8 mouse cellular contexts compared by ENCODE assay signal in genomic region chr1:93754573-93755290, GRCm38 (mm10). TPM values are rescaled to one million over a fixed set of nuclear protein-coding genes. Genes with fewer than 3 reads are reported as not detected.
A peak's percentile ranks its signal among the peaks of the same experiment; 100 is the strongest.
DNase-seq lines count a peak whose midpoint lies in the region; ATAC-seq and TF ChIP-seq lines count a peak whose summit lies in the region.

Gene Thap4 (minus strand): TSS chr1:93754864.

- peak; percentile 10 for TF ChIP-seq POLR2A in ES-Bruce4 (IDR thresholded peaks at IDR 0.05; ENCODE audit: insufficient read depth, low read length)

- TF ChIP-seq CTCF in ES-Bruce4 (IDR thresholded peaks at IDR 0.05; ENCODE audit: low read depth, low read length), result no peak
- TF ChIP-seq CTCF in stomach, postnatal 0 days (IDR thresholded peaks at IDR 0.05; ENCODE audit: low read depth), result no peak

- under 1% methylated on average over 101 of the region's 121 CpGs for WGBS in forebrain, embryonic 14.5 days
- under 1% methylated on average over 121 of the region's 121 CpGs for WGBS in large intestine, adult 2 months
- WGBS in liver, embryonic 16.5 days (ENCODE audit: insufficient replicate concordance), result under 1% methylated on average over 101 of the region's 121 CpGs
- WGBS in neural tube, embryonic 12.5 days, result under 1% methylated on average over 108 of the region's 121 CpGs
- WGBS in stomach, postnatal 0 days, result under 1% methylated on average over 95 of the region's 121 CpGs

- no peaks in the 10 kb centered on the region for H3K27me3 ChIP-seq in ES-Bruce4 (ENCODE audit: control insufficient read depth, insufficient read depth, low read length, poor library complexity, severe bottlenecking)
- no peaks in the 10 kb centered on the region for H3K27me3 ChIP-seq in forebrain, embryonic 14.5 days (replicated peaks; ENCODE audit: control insufficient read depth, insufficient read depth, low read length)
- no peaks in the 10 kb centered on the region for H3K27me3 ChIP-seq in liver, embryonic 16.5 days (ENCODE audit: control insufficient read depth, insufficient read depth, low read depth, low read length)
- H3K27me3 ChIP-seq in neural tube, embryonic 12.5 days (replicated peaks), result no peaks in the 10 kb centered on the region
- H3K27me3 ChIP-seq in stomach, postnatal 0 days (ENCODE audit: control insufficient read depth, insufficient read depth, low read length), result no peaks in the 10 kb centered on the region

- peak; percentile 95 for ATAC-seq in forebrain, embryonic 14.5 days
- ATAC-seq in liver, embryonic 16.5 days (ENCODE audit: low read depth), result peak; percentile 87
- peak; percentile 91 for ATAC-seq in neural tube, embryonic 12.5 days (ENCODE audit: low FRiP score, low read depth)
- peak; percentile 93 for ATAC-seq in stomach, postnatal 0 days (ENCODE audit: low FRiP score, low TSS enrichment)

- H3K4me3 ChIP-seq in ES-Bruce4 (ENCODE audit: low read depth, low read length), result peak within 1 kb of the TSS; percentile 88
- peak within 1 kb of the TSS; percentile 96 for H3K4me3 ChIP-seq in forebrain, embryonic 14.5 days (ENCODE audit: low read depth, low read length)
- peak within 1 kb of the TSS; percentile 86 for H3K4me3 ChIP-seq in liver, embryonic 16.5 days (ENCODE audit: low read depth, low read length)
- H3K4me3 ChIP-seq in neural tube, embryonic 12.5 days, result peak within 1 kb of the TSS; percentile 95
- H3K4me3 ChIP-seq in stomach, postnatal 0 days (ENCODE audit: low read depth, low read length), result peak within 1 kb of the TSS; percentile 94

- no peaks in the 10 kb centered on the region for H3K9me3 ChIP-seq in ES-Bruce4 (replicated peaks; ENCODE audit: control insufficient read depth, insufficient read depth, low read length, poor library complexity, severe bottlenecking)
- no peaks in the 10 kb centered on the region for H3K9me3 ChIP-seq in forebrain, embryonic 14.5 days (replicated peaks; ENCODE audit: control insufficient read depth, low read length)
- no peaks in the 10 kb centered on the region for H3K9me3 ChIP-seq in liver, embryonic 16.5 days (replicated peaks; ENCODE audit: control insufficient read depth, low read length)
- no peaks in the 10 kb centered on the region for H3K9me3 ChIP-seq in neural tube, embryonic 12.5 days
- H3K9me3 ChIP-seq in stomach, postnatal 0 days (ENCODE audit: control insufficient read depth, low read length), result no peaks in the 10 kb centered on the region

- intact Hi-C loops in heart, postnatal 10 days (cut with DNase I), result loop anchor here (2.0 to 10.0 kb wide), 2 partner anchors 46 to 410 kb away; partner anchors contain the start of genes Dtymk, Pask and Ppp1r7

- H3K4me2 ChIP-seq in forebrain, embryonic 14.5 days (ENCODE audit: low read length), result peak within 1 kb of the TSS; percentile 86
- peak within 1 kb of the TSS; percentile 95 for H3K4me2 ChIP-seq in liver, embryonic 16.5 days (ENCODE audit: low read depth, low read length)
- peak within 1 kb of the TSS; percentile 91 for H3K4me2 ChIP-seq in neural tube, embryonic 12.5 days (replicated peaks)
- H3K4me2 ChIP-seq in stomach, postnatal 0 days (replicated peaks; ENCODE audit: low read depth), result peak within 1 kb of the TSS; percentile 92

- peaks cover 3% of the 10 kb centered on the region for H3K4me1 ChIP-seq in ES-Bruce4 (ENCODE audit: control insufficient read depth, insufficient read depth, low read length)
- peaks cover 15% of the 10 kb centered on the region for H3K4me1 ChIP-seq in forebrain, embryonic 14.5 days (ENCODE audit: control insufficient read depth, insufficient read depth, low read length)
- peaks cover 39% of the 10 kb centered on the region for H3K4me1 ChIP-seq in liver, embryonic 16.5 days (ENCODE audit: control insufficient read depth, low read depth, low read length)
- H3K4me1 ChIP-seq in neural tube, embryonic 12.5 days, result peaks cover 18% of the 10 kb centered on the region
- H3K4me1 ChIP-seq in stomach, postnatal 0 days (replicated peaks; ENCODE audit: control insufficient read depth, insufficient read depth), result 0 out of 2 replicates have a peak, but pooled peaks cover 2% of the 10 kb centered on the region

- H3K9ac ChIP-seq in ES-Bruce4 (ENCODE audit: low read depth, poor library complexity, severe bottlenecking), result peak within 1 kb of the TSS; percentile 95
- peak within 1 kb of the TSS; percentile 91 for H3K9ac ChIP-seq in forebrain, embryonic 14.5 days (ENCODE audit: low read length)
- peak within 1 kb of the TSS; percentile 93 for H3K9ac ChIP-seq in liver, embryonic 16.5 days (ENCODE audit: low read depth, low read length)
- peak within 1 kb of the TSS; percentile 89 for H3K9ac ChIP-seq in neural tube, embryonic 12.5 days
- peak within 1 kb of the TSS; percentile 90 for H3K9ac ChIP-seq in stomach, postnatal 0 days (ENCODE audit: low read length)

- peak within 1 kb of the TSS; percentile 37; the same call in 1 of the 2 replicates for H3K27ac ChIP-seq in ES-Bruce4 (ENCODE audit: insufficient read depth, low read length)
- H3K27ac ChIP-seq in forebrain, embryonic 14.5 days (ENCODE audit: low read depth, low read length), result peak within 1 kb of the TSS; percentile 82
- H3K27ac ChIP-seq in liver, embryonic 16.5 days (ENCODE audit: low read length), result peak within 1 kb of the TSS; percentile 94
- H3K27ac ChIP-seq in neural tube, embryonic 12.5 days, result peak within 1 kb of the TSS; percentile 82
- H3K27ac ChIP-seq in stomach, postnatal 0 days (replicated peaks), result peak within 1 kb of the TSS; percentile 92

- DNase-seq in cerebellum, adult 11 months, result peak; percentile 93
- DNase-seq in forebrain, embryonic 14.5 days (ENCODE audit: low spot score), result peak; percentile 93
- peak; percentile 94 to 95 for DNase-seq in heart, postnatal 10 days
- peak; percentile 65 for DNase-seq in large intestine, adult 2 months (ENCODE audit: low read depth, low spot score)
- peak; percentile 95 for DNase-seq in stomach, postnatal 0 days (ENCODE audit: low spot score)

- 0 out of 2 replicates have a peak, but pooled peaks have one; percentile 36 for TF ChIP-seq EP300 in ES-Bruce4 (IDR thresholded peaks at IDR 0.05; ENCODE audit: insufficient read depth, low read depth, low read length)
- TF ChIP-seq EP300 in stomach, postnatal 0 days (optimal IDR thresholded peaks at IDR 0.05), result no peak

- H3K36me3 ChIP-seq in ES-Bruce4 (ENCODE audit: control insufficient read depth, insufficient read depth, low read length, poor library complexity, severe bottlenecking), result peaks cover 9% of the 10 kb centered on the region
- peaks cover 9% of the 10 kb centered on the region for H3K36me3 ChIP-seq in forebrain, embryonic 14.5 days (ENCODE audit: control insufficient read depth, insufficient read depth, low read length)
- H3K36me3 ChIP-seq in liver, embryonic 16.5 days (ENCODE audit: control insufficient read depth, insufficient read depth), result no peaks in the 10 kb centered on the region
- peaks cover 10% of the 10 kb centered on the region for H3K36me3 ChIP-seq in neural tube, embryonic 12.5 days
- peaks cover 3% of the 10 kb centered on the region; the same call in 1 of the 2 replicates for H3K36me3 ChIP-seq in stomach, postnatal 0 days (ENCODE audit: control insufficient read depth, insufficient read depth, low read length)

RNA-seq across cellular contexts. Expression of gene Thap4, which starts in this region (rescaled TPM):
- polyA plus RNA-seq in ES-Bruce4 (2011; ENCODE audit: insufficient read depth, insufficient read length, low read depth, missing spikeins), result 44.8 and 51.5 TPM in 2 replicates
- 38.4 and 44.4 TPM in 2 replicates for polyA plus RNA-seq in forebrain, embryonic 14.5 days (2014; fragmentation: Nextera tagmentation; extraction: Ambion mirVana)
- total RNA-seq in heart, postnatal 10 days (2021), result 10 to 100 TPM; 65.3 to 74.0 TPM
- polyA plus RNA-seq in large intestine, adult 2 months (2012; rRNA removed), result 113 and 122 TPM in 2 replicates
- polyA plus RNA-seq in liver, embryonic 16.5 days (2015; fragmentation: Nextera tagmentation; extraction: Ambion mirVana), result 10.6 and 11.9 TPM in 2 replicates
- polyA plus RNA-seq in neural tube, embryonic 12.5 days (2016; fragmentation: Nextera tagmentation; extraction: Ambion mirVana), result 36.0 and 36.7 TPM in 2 replicates
- 47.8 and 52.3 TPM in 2 replicates for polyA plus RNA-seq in stomach, postnatal 0 days (2015; fragmentation: Nextera tagmentation; extraction: Ambion mirVana)

Comparison
In these comparisons a context has a peak if more than half of its experiments do, and no peak if none do; other contexts are left out.
1. Peak in every context shown above with its lines: DNase-seq, ATAC-seq, H3K4me3 ChIP-seq and H3K27ac ChIP-seq.
2. H3K27ac ChIP-seq: peak in every context shown above with its lines; median percentile 94 in liver, embryonic 16.5 days; 92 in stomach, postnatal 0 days; 82 in forebrain, embryonic 14.5 days; 82 in neural tube, embryonic 12.5 days; 37 in ES-Bruce4.